Mouse (Mus musculus) cerebellum, adult 9-11 months (tissue): ENCODE results near the gene Mfap4.
A peak's percentile ranks its signal among the peaks of the same experiment; 100 is the strongest.

Experiments used
- DNase-seq: peaks from one replicate; pipeline ENCODE4 v3.0.0; 2022

Mfap4 gene

GRCm38 (mm10) chr11:61483226-61483845 lies 1.9 kb upstream of the Mfap4 start:
- DNase-seq = peak; percentile 33

- no peak for DNase-seq
Observed at GRCm38 (mm10) chr11:61484256-61484612, 997 bp upstream of the Mfap4 start.

- DNase-seq = peak; percentile 64
Observed at GRCm38 (mm10) chr11:61485541-61486457, 568 bp downstream of the Mfap4 start.

DNA sequence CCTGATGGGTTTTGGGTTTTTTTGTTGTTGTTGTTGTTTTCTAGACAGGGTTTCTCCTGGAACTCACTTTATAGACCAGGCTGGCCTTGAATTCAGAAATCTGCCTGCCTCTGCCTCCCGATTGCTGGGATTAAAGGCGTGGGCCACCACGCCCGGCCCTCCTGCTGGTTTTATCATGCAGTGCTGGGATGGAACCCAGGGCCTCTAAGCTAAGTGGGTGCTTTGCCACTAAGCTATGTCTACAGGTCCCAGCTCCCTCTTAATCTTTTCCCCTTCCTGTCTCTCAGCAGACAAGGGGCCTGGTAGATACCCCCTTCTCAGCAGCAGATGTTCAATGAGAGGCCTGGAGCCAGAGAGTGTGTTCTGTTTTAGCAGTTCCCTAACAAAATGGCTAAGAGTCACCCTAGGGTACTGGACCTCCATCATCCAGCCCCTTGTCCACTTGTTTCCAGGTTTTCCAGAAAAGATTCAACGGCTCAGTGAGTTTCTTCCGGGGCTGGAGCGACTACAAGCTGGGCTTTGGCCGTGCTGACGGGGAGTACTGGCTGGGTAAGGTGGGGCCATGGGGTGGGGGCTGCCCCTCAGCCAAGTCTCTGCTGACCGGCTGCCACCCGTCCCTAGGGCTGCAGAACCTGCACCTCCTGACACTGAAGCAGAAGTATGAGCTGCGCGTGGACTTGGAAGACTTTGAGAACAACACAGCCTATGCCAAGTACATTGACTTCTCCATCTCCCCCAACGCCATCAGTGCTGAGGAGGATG lies 1.4 kb downstream of the Mfap4 start:
- DNase-seq = peak; percentile 62

DNA sequence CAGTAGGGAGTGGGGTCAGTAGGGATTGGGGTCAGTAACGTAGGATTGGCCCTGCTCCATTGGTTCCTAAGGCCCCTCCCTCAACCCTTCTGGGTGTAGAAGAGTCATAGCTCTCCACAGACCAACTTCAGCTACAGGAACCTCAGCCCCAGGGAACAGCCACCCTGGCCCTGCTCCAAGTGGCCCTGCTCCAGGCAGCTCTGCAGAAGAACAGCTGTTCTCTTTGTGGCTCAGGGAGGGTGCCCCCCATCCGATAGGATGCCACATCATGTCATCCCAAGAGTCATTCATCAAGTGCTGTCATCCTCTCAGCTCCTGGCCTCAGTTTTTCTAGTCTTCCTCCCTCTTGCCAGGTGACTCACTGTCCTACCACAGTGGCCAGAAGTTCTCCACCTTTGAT lies 2.2 kb downstream of the Mfap4 start:
- peak; percentile 71 for DNase-seq

DNA sequence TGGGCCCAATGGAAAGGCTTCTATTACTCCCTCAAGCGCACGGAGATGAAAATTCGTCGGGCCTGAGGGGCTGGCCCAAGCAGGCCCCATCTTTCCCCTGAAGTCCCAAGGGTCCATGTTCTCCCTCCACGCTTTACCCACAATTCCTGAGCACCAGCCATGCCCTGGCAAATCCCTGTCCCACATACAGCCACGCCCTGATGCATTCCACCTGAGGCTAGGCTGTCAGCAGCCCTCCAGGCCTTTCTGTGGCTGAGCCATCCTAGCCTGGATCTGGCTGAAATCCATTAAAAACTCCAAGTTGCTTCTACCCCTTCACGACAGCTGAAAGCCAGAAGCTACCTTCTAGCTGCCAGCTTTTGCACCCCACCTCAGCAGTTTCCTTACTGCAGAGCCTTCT lies 2.7 kb downstream of the Mfap4 start:
- DNase-seq = peak; percentile 49

DNA sequence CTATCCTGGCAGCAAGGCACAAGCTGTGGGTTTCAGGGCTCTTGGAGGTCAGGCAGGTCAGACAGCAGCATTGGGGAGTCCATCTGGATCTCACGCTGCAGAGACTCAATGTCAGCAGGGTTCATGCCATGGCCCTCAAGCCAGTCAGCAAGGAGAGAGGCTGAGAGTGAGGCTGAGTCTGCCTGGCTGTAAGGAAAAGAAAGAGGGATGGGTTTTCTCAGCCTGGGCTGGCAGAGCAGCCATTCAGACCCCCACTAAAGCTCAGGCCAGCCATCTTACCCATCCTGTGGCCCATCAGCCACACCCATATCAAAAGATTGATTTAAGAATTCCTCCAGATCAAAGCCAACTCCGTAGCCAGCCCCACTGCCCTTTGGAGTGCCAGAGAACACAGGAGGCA lies 3.9 kb downstream of the Mfap4 start:
- DNase-seq = peak; percentile 42

DNA sequence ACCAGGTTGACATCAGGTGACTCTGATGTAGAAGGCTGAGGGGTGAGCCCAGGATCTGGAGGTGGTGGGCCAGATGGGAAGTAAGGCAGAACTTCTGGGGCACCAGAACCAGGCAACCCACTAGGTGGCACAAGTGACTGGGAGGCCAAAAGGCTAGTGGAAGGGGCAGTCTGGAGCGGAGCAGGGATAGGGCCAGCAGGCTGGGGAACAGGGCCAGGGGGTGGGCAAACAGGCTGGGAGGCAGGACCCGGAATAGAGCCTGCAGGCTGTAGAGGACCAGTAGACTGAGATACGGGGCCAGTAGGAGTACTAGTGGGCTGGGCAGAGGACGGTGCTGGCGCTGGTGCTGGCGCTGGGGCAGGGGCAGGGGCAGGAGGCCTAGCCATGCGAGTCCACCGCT lies 4.6 kb downstream of the Mfap4 start:
- no peak for DNase-seq

GRCm38 (mm10) chr11:61490944-61491520 lies 5.8 kb downstream of the Mfap4 start:
- peak; percentile 60 for DNase-seq

DNA sequence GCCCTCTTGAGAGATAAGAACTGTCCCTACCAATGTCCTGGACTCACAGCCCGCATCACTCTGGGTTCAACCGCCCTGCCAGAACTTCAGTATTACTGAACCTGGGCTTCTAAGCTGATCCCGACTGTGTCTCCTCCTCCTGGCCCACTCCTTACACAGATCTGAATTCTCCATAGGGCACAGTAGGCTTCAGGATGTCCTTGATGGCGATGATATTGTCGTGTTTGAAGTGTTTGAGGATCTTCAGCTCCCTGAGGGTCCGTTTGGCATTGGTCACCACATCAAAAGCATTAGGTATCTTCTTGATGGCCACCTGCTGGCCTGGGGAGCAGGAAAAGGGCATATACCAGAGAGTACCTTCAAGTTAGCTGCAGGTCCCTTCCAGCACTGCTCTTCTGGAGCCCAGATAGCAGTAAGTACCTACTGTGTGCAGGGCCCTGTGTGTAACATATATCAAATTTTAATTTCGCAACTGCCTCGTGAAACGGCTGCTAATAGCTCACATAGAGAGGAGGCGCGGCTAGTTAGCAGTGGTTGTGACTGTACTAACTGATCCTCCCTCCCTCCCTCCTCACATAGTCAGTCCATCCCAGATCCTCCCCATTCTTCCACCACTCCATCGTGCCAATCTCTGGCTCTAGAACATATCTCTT lies 7.6 kb downstream of the Mfap4 start:
- peak; percentile 56 for DNase-seq

DNA sequence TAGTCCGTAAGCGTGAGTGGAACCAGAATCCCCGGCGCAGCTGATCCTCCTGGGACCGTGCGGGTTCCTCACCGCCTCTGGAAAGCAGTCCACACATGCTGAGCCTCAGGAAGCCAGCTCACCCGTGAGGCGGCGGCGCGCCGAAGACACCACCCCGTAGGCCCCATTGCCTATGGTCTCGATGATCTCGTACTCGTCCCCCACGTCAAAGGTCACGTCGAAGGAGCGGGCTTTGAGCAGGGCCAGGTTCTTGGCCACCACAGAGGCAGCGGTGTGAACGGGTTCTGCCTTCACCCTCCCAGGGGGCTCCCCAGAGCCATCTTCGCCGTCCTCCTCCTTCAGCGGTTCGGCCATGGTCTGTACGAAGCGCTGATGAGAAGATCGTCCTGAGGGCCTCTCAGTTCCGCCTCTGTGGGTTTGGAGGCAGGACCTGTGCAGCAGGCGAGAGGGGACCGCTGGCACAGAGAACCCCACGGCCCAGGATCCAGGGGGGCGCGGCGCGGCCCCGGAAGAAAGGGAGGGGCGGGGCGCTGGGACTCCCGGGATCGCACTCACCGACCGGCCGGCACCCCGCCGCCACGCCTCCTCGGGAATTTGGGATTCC lies 8.4 kb downstream of the Mfap4 start:
- DNase-seq = peak; percentile 77

- peak; percentile 97 for DNase-seq
Observed at GRCm38 (mm10) chr11:61494129-61494997, 9.1 kb downstream of the Mfap4 start, which contains the start of gene Mapk7. Gene Mapk7 (minus strand): TSS chr11:61494406.

GRCm38 (mm10) chr11:61495528-61495927 lies 10.3 kb downstream of the Mfap4 start:
- DNase-seq = peak; percentile 42

- no peak for DNase-seq
Observed at GRCm38 (mm10) chr11:61497490-61497889, 12.3 kb downstream of the Mfap4 start.

GRCm38 (mm10) chr11:61498736-61499504 lies 13.7 kb downstream of the Mfap4 start:
- no peak for DNase-seq

DNA sequence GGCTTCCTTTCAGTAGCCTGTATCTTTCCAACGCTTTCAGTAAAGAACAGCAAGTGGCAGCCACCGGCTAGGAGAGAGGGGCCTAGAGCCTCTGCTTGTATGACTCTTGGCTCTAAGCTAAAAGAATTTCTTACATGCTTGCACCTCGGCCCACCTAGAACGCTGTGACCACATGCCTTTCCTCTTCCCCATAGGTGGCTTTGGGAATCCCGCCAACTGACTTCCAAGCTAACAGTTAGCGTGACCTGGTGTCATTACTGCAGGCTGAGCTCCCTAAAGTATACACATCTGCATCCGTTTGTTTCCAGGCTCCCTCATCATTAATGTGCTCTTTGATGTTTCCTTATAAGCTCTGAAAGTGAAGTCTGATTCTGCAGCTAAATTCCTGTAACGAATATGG lies 18.7 kb downstream of the Mfap4 start:
- peak; percentile 64 for DNase-seq

DNA sequence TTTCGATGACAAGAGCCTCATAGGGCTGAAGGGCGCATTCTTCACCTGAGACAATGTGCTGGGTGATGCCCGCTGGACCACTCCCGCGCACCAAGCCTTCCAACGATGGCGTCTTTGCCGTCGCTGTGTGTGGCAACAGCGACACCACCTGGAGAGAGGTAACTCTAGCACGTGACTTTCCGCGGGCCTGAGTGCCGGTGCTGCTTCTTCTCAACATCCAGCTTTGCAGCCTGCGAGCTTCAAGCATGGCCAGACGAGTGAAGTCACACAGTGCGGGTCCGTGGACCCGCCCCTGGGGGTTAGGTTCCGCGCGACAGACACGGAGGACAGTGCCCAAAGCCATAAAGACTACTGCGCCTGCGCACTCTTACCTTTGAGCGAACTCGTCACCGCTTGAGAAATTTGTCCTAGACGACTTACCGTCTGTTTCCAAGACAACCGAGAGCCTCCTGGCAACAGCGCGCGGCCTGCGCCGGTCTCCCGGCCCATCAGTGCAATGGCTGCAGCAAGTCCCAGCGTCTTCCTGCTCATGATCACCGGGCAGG lies 19.6 kb downstream of the Mfap4 start, which contains the start of gene B9d1:
Gene B9d1, plus strand, starts transcription at position 432 of the 545 bp plus-strand sequence.
- DNase-seq = peak; percentile 98

DNA sequence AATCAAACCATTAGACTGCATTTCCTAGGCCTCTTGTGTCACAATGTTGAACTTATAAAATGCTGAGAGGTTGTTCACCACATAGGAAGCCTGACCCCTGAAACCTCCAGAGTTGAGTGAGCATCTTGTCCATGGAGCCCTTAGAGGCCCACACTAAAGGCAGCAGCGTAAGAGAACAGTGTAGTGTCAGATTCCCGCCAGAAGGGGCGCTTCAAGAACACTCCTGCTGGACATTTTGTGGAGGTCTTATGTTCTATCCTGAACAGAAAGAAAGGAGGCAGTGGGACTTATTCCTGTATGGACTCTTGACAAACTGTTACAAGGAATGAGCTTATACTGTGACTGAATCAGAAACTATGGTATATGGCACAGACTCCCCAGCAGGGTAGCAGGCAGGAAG lies 29.7 kb downstream of the Mfap4 start:
- peak; percentile 45 for DNase-seq

GRCm38 (mm10) chr11:61517971-61518370 lies 32.7 kb downstream of the Mfap4 start:
- peak; percentile 14 for DNase-seq

DNA sequence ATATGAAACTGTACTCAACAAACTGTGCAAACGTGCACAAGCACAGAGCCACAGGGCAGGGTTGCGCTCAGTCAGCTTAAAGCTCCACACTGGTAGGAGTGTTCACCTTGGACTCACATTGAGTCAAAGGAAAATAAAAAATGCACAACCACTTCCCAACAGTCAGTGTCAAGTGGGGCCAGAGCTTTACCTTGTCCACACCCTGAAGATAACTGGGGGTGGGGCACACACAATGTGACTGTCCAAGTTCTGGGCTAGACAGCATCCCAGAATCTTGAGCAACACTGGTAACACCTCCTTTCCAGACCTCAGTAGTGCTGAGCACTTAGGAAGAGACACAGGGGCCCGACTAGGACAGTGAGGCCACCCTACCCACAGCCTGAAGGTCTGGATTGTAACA lies 33.6 kb downstream of the Mfap4 start:
- no peak for DNase-seq
